Mouse (Mus musculus): ENCODE results near the gene Tnnc1. TPM values are rescaled to one million over a fixed set of nuclear protein-coding genes. Genes with fewer than 3 reads are reported as not detected.

Tnnc1 gene
- total RNA-seq (2021) = 100 to 1,000 TPM; 337 to 379 TPM
- long read RNA-seq, experiment 1, transcript Tnnc1-202 (6 exons, 721 nt) = major isoform, 584 of 608 reads
- long read RNA-seq, experiment 1, partial matches to known transcripts = 8 of 608 reads
- long read RNA-seq, experiment 1, other reads (novel, unspliced or antisense) = 12 of 608 reads
- long read RNA-seq, experiment 2, transcript Tnnc1-203 (6 exons, 584 nt) = minor isoform, 5 of 473 reads
- long read RNA-seq, experiment 2, transcript Tnnc1-202 (6 exons, 721 nt) = major isoform, 457 of 473 reads
- long read RNA-seq, experiment 2, partial matches to known transcripts = 4 of 473 reads
- long read RNA-seq, experiment 2, other reads (novel, unspliced or antisense) = 7 of 473 reads

DNA sequence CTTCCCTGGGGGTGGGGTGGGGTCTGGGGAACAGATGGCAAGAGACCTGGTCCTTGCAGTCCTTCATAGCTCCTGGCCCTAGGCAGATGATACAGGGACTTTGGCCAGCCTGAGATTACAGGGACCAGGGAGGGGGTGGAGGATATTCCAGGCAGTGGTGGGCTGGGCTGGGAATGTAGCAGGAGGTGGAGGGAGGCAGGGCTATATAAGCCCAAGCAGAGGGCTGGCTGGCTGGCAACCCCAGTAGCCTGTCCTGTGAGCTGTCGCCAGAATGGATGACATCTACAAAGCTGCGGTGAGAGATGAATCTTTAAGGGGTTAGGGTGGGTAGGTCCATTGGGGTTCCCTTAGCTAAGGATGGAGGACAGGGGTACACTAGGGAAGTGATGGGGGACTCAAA is at the start of gene Tnnc1:
Gene Tnnc1, plus strand, starts transcription at position 229 of the 400 bp plus-strand sequence.
- DNase-seq (ENCODE audit: low spot score in 2 of 2) = no peak

DNA sequence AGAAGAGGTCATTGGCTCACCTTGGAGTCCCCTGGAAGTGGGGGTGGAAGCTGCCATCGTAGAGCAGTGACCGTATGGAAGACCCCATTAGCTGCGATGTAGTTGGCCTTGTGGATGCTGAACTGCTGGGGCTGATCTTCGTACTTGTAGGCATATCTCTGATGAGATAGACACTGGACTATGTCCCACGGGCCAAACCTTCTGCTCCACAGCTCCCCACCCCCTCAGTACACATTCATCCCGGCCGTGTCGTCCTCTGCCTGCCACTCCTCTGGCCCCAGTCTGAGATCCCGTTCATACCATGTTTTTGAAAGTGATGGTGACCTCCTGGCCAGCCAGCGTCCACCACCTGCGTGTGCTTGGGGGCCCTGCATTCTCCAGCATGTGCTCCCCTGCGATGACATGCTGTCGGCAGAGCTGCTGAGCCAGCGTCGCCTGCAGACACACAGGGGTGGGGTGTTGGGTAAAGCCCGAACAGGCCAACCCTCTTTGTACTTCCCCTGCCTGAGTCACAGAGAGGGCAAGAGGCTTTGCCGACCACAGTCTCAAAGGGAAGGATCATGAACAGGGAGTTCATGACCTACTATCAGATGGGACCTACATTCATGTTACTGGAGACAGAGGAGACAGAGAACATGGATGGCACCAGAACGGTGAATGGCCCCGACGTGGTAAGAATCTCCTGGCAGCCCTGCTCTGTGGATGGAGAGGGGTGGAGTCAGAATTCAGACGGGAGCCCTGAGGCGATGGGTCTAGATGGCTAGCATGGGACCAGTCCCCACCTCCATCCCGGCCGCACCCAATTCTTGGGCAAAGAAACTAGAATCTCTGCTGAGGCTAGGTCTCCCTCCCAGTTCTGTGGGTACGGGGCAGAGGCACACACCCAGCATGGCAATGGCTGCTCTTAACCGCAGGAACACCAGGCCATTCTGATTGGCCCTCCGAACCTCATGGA is 47.6 kb upstream of the Tnnc1 start:
- no peak for DNase-seq (ENCODE audit: low spot score in 2 of 2)

- DNase-seq (ENCODE audit: low spot score in 2 of 2) = no peak
Observed at GRCm38 (mm10) chr14:31161191-31161590, 46.9 kb upstream of the Tnnc1 start.

DNA sequence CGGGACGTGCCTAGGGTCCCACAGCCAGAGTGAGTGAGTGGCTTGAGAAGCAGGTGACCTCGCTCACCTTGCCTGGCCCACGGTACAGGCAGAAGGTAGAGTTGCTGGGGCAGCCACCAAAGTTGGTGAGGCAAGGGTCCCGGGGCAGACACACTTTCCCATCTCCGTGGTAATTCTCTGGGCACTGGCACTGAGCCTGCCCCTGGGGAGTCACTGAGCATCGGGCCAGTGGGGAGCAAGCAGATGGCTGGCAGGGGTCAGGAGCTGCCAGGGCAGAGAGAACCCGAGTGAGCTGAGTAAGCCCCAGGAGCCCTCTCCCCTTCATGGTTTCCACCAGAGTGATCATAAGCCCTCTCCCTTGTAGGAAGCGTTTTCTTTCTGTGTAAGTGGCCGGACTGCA is 46.5 kb upstream of the Tnnc1 start:
- no peak for DNase-seq (ENCODE audit: low spot score in 2 of 2)

- DNase-seq (ENCODE audit: low spot score in 2 of 2) = no peak
Observed at GRCm38 (mm10) chr14:31164067-31164466, 44.0 kb upstream of the Tnnc1 start.

GRCm38 (mm10) chr14:31165010-31165409 is 43.1 kb upstream of the Tnnc1 start:
- no peak for DNase-seq (ENCODE audit: low spot score in 2 of 2)

GRCm38 (mm10) chr14:31165458-31165857 is 42.7 kb upstream of the Tnnc1 start:
- no peak for DNase-seq (ENCODE audit: low spot score in 2 of 2)

GRCm38 (mm10) chr14:31165991-31166630 is 42.0 kb upstream of the Tnnc1 start:
- DNase-seq (ENCODE audit: low spot score in 2 of 2) = no peak

- no peak for DNase-seq (ENCODE audit: low spot score in 2 of 2)
Observed at GRCm38 (mm10) chr14:31166827-31167226, 41.3 kb upstream of the Tnnc1 start.

GRCm38 (mm10) chr14:31168425-31168824 is 39.7 kb upstream of the Tnnc1 start, which contains the start of gene Stab1:
Gene Stab1, minus strand, starts transcription at chr14:31168641.
- no peak for DNase-seq (ENCODE audit: low spot score in 2 of 2)

DNA sequence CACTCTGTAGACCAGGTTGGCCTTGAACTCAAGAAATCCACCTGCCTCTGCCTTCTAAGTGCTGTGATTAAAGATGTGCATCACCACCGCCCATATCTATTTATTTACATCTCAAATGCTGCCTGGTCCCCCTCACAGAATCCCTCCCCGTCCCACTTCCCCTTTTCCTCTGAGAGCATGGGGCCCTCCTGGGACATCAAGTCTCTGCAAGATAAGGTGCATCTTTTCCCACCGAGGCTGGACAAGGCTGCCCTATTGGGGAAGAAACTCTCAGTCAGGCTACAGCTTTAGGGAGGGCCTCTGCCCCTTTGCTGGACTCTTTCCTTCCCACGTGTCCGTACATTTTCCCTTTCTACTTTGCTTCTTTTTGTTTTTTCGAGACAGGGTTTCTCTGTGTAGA is 38.6 kb upstream of the Tnnc1 start:
- DNase-seq (ENCODE audit: low spot score in 2 of 2) = no peak

- DNase-seq (ENCODE audit: low spot score in 2 of 2) = no peak
Observed at GRCm38 (mm10) chr14:31170963-31171362, 37.1 kb upstream of the Tnnc1 start.

DNA sequence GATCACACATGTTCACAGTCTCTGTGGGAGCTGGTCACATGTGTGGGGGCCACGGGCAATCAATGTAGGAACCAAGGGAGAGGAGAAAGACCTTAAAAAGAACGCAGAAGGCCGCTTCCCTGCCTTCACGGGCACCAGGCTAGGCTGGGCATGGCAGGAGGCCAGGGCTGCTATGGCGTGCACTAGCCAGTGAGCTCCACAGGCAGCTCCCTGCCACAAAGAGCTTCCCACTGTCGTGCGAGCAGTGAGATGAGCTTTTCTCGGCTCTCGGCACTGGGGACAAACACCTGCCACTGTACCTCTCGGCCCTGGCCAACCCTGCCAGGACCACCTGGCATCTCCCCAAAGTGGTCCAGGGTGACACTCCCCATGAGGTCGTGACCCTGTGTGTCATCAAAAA is 36.7 kb upstream of the Tnnc1 start:
- DNase-seq (ENCODE audit: low spot score in 2 of 2) = no peak

- DNase-seq (ENCODE audit: low spot score in 2 of 2) = no peak
Observed at GRCm38 (mm10) chr14:31171821-31172220, 36.3 kb upstream of the Tnnc1 start.

GRCm38 (mm10) chr14:31172781-31173455 is 35.2 kb upstream of the Tnnc1 start:
- DNase-seq (ENCODE audit: low spot score in 2 of 2) = no peak

GRCm38 (mm10) chr14:31173537-31173936 is 34.6 kb upstream of the Tnnc1 start:
- DNase-seq (ENCODE audit: low spot score in 2 of 2) = no peak

GRCm38 (mm10) chr14:31177287-31177686 is 30.8 kb upstream of the Tnnc1 start:
- no peak for DNase-seq (ENCODE audit: low spot score in 2 of 2)

DNA sequence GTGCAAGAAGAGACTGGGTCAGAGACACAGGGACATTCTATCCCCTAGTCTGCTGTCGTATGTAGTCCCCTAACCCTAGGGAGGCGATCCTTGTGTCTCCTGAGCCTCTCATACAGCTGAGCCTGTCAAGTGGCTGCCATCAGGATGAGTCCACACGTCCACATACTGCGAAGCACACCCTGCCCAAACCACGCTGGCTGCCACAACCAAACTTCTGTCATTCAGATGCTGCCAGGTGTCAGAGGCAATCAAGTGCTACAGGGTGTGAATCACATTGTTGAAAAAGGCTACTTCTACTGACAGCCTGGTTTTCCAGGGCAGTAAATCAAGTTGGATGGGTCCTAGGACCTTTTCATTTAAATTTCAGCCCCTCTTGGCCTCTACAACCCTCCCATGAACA is 30.4 kb upstream of the Tnnc1 start:
- no peak for DNase-seq (ENCODE audit: low spot score in 2 of 2)

DNA sequence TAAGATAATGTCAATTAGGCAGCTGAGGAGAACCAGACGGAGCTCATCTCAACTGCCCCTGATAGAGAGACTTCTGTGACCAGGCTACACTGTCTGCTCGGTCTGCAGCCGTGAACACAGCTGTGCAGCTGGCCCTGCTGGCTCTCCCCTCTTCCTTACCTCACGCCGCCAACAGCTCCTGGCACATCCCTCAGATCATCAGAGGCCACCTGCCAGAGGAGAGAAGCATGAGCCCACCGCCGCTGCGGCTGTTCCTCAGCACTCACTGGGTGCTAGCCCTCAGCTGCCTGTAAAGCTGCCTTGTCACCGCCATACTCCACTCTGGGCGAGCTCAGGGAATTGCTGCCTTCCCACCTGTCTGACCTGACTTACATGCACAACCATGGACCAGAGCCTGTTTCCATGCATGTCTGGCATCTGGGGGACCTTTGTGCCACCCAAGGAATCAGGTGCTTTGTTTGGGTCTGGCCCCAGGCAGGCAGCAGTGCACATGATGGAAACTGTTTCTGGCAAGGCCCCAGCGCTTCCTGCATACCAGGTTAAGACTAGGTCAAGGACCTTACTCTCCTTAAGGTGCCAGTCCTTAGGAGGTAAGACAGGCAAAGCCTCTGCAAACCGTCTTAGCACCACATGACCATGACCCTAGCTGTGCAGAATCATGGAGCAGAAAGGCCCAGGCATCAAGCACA is 28.3 kb upstream of the Tnnc1 start:
- peak in 1 of 2 experiments; percentile 42 for DNase-seq (ENCODE audit: low spot score in 2 of 2)

DNA sequence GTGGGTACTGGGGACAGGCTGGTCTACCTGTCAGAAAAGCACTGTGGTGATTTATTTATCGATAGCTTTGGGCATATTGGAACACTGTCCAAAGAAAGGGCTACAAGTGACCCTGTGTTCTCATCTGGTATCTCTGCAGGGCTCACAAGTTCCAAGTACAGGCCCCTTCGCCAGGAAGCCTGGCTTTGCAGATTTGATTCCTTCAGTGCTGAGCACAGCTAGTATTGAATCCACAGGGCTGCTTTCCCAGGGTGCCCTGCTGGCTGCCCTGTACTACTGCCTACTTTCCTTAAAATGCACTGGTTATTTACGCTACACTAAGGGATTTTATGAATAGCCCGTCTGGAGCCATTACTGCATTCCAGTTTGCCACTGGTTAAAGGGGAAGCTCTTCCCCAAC is 26.6 kb upstream of the Tnnc1 start:
- no peak for DNase-seq (ENCODE audit: low spot score in 2 of 2)
